Mouse (Mus musculus): ENCODE measurements around the gene Abcg4. TPM values are rescaled to one million over a fixed set of nuclear protein-coding genes. Genes with fewer than 3 reads are reported as not detected.

The Abcg4 gene
- total RNA-seq, 2 experiments from 2014 or later, result 0.72 to 0.73 TPM

GRCm38 (mm10) chr9:44247907-44248306 is 40.5 kb downstream of the Abcg4 start:
- intact Hi-C loops (cut with DNase I), result loop anchor here (5.0 kb wide), 1 partner anchor 94 kb away; the partner anchor contains the start of gene Hmbs
- DNase-seq, result no peak

- intact Hi-C loops (cut with DNase I), result no loop called here
- DNase-seq, result no peak
Observed at GRCm38 (mm10) chr9:44243621-44244020, 44.8 kb downstream of the Abcg4 start.

- intact Hi-C loops (cut with DNase I), result no loop called here
- DNase-seq, result no peak
Observed at GRCm38 (mm10) chr9:44241418-44241817, 47.0 kb downstream of the Abcg4 start.

- intact Hi-C loops (cut with DNase I), result no loop called here
- DNase-seq, result no peak
Observed at GRCm38 (mm10) chr9:44240911-44241310, 47.5 kb downstream of the Abcg4 start.

GRCm38 (mm10) chr9:44240399-44240798 is 48.0 kb downstream of the Abcg4 start, which contains the start of gene Ccdc153:
Gene Ccdc153, plus strand, starts transcription at chr9:44240676.
- DNase-seq, result no peak
- intact Hi-C loops (cut with DNase I), result no loop called here

- intact Hi-C loops (cut with DNase I), result loop anchor here (2.0 to 10.0 kb wide), 3 partner anchors 27 to 255 kb away; no protein-coding TSS in a partner anchor
- DNase-seq, result peak; percentile 57 to 80
Observed at GRCm38 (mm10) chr9:44239447-44239846, 49.0 kb downstream of the Abcg4 start.

- intact Hi-C loops (cut with DNase I), result loop anchor here (2.0 to 10.0 kb wide), 3 partner anchors 28 to 254 kb away; no protein-coding TSS in a partner anchor
- DNase-seq, result no peak
Observed at GRCm38 (mm10) chr9:44238501-44239190, 49.8 kb downstream of the Abcg4 start.

- intact Hi-C loops (cut with DNase I), result loop anchor here (10.0 kb wide), 1 partner anchor 252 kb away; no protein-coding TSS in a partner anchor
- DNase-seq, result no peak
Observed at GRCm38 (mm10) chr9:44237128-44237527, 51.3 kb downstream of the Abcg4 start.

GRCm38 (mm10) chr9:44236601-44237000 is 51.8 kb downstream of the Abcg4 start:
- intact Hi-C loops (cut with DNase I), result loop anchor here (10.0 kb wide), 1 partner anchor 252 kb away; no protein-coding TSS in a partner anchor

GRCm38 (mm10) chr9:44234479-44235427 is 53.7 kb downstream of the Abcg4 start:
- peak; percentile 55 to 62 for DNase-seq

More at GRCm38 (mm10) chr9:44236601-44237000, 51.8 kb downstream of the Abcg4 start:
- no peak for DNase-seq

GRCm38 (mm10) chr9:44233802-44234478 is 54.5 kb downstream of the Abcg4 start, which contains the start of gene Cbl:
Gene Cbl, minus strand, starts transcription at chr9:44234049.
- intact Hi-C loops (cut with DNase I), result loop anchor here (1.0 to 10.0 kb wide), 3 partner anchors 51 to 249 kb away; no protein-coding TSS in a partner anchor
- peak; percentile 99 for DNase-seq

More at GRCm38 (mm10) chr9:44234479-44235427, 53.7 kb downstream of the Abcg4 start:
- intact Hi-C loops (cut with DNase I), result loop anchor here (10.0 kb wide), 1 partner anchor 250 kb away; no protein-coding TSS in a partner anchor

GRCm38 (mm10) chr9:44233021-44233801 is 55.2 kb downstream of the Abcg4 start:
- intact Hi-C loops (cut with DNase I), result loop anchor here (1.0 to 10.0 kb wide), 3 partner anchors 50 to 248 kb away; no protein-coding TSS in a partner anchor
- no peak for DNase-seq

- no peak for DNase-seq
- intact Hi-C loops (cut with DNase I), result loop anchor here (2.0 to 10.0 kb wide), 2 partner anchors 49 to 247 kb away; no protein-coding TSS in a partner anchor
Observed at GRCm38 (mm10) chr9:44231609-44232008, 56.8 kb downstream of the Abcg4 start.

GRCm38 (mm10) chr9:44225993-44226392 is 62.4 kb downstream of the Abcg4 start:
- DNase-seq, result peak in 1 of 2 experiments; percentile 19
- intact Hi-C loops (cut with DNase I), result no loop called here

Small RNAs within 50 kb of the gene (microRNA-seq; reads per million reads assigned to microRNA genes)
- 0 reads per million in 2 experiments for gene Gm44335

Other genes with a start within 250 kb of the Abcg4 start
- 10 to 100 TPM; 27.1 to 57.0 TPM for gene Thy1, start 245.2 kb downstream of the Abcg4 start, total RNA-seq (2021)
- gene Usp2, start 221.6 kb downstream of the Abcg4 start, total RNA-seq (2021), result 100 to 1,000 TPM; 149 to 157 TPM
- not detected for gene Mfrp, start 186.9 kb downstream of the Abcg4 start, total RNA-seq (2021)
- 10 to 100 TPM; 15.2 to 19.5 TPM for gene C1qtnf5, start 181.4 kb downstream of the Abcg4 start, total RNA-seq (2021)
- under 1 TPM in 1 of 2 experiments, not detected in 1; 0.12 TPM for gene Gm49380, start 175.1 kb downstream of the Abcg4 start, total RNA-seq (2021)
- 10 to 100 TPM; 10.1 to 11.3 TPM for gene Rnf26, start 175.1 kb downstream of the Abcg4 start, total RNA-seq (2021)
- 10 to 100 TPM; 81.2 to 82.3 TPM for gene Mcam, start 154.1 kb downstream of the Abcg4 start, total RNA-seq (2021)
- gene Cbl, start 54.6 kb downstream of the Abcg4 start, total RNA-seq (2021), result 10 to 100 TPM; 26.4 to 31.2 TPM
- 1 to 10 TPM in 1 of 2 experiments, not detected in 1; 1.1 TPM for gene Ccdc153, start 47.9 kb downstream of the Abcg4 start, total RNA-seq (2021)
- 1 to 10 TPM; 2.0 to 2.8 TPM for gene Pdzd3, start 37.1 kb downstream of the Abcg4 start, total RNA-seq (2021)
- 10 to 100 TPM; 17.3 TPM for gene Nlrx1, start 20.0 kb downstream of the Abcg4 start, total RNA-seq (2021)
- gene Hinfp, start 17.1 kb upstream of the Abcg4 start, total RNA-seq (2021), result 10 to 100 TPM; 11.0 to 11.4 TPM
- 10 to 100 TPM; 15.8 to 16.6 TPM for gene C2cd2l, start 31.7 kb upstream of the Abcg4 start, total RNA-seq (2021)
- gene Dpagt1, start 37.4 kb upstream of the Abcg4 start, total RNA-seq (2021), result 10 to 100 TPM; 18.8 to 21.0 TPM
- gene H2afx, start 46.1 kb upstream of the Abcg4 start, total RNA-seq (2021), result 10 to 100 TPM; 21.6 to 35.0 TPM
- 10 to 100 TPM; 44.4 to 46.8 TPM for gene Hmbs, start 55.6 kb upstream of the Abcg4 start, total RNA-seq (2021)
- gene Vps11, start 73.1 kb upstream of the Abcg4 start, total RNA-seq (2021), result 10 to 100 TPM; 17.8 to 19.5 TPM
- gene Hyou1, start 90.9 kb upstream of the Abcg4 start, total RNA-seq (2021), result 10 to 100 TPM; 38.9 to 52.1 TPM
- 10 to 100 TPM; 29.6 to 31.0 TPM for gene Slc37a4, start 108.2 kb upstream of the Abcg4 start, total RNA-seq (2021)
- 100 to 1,000 TPM; 728 to 854 TPM for gene Rps25, start 118.5 kb upstream of the Abcg4 start, total RNA-seq (2021)
- gene Trappc4, start 119.0 kb upstream of the Abcg4 start, total RNA-seq (2021), result 10 to 100 TPM; 32.1 to 35.8 TPM
- 10 to 100 TPM; 11.4 to 11.9 TPM for gene Ccdc84, start 130.0 kb upstream of the Abcg4 start, total RNA-seq (2021)
- not detected for gene Foxr1, start 152.5 kb upstream of the Abcg4 start, total RNA-seq (2021)
- gene Upk2, start 166.4 kb upstream of the Abcg4 start, total RNA-seq (2021), result not detected
- 10 to 100 TPM; 57.9 to 64.9 TPM for gene Bcl9l, start 194.2 kb upstream of the Abcg4 start, total RNA-seq (2021)